Mouse (Mus musculus) liver, embryonic 15.5 days (tissue): ENCODE results near the gene Nme9. TPM values are rescaled to one million over a fixed set of nuclear protein-coding genes. Genes with fewer than 3 reads are reported as not detected.

Experiments
- ATAC-seq: fragments of 200-750 bp; cut with Nextera tagmentation; 2 replicates; pipeline ENCODE4 v1.8.0; 2017; ENCODE audit warnings: moderate number of reproducible peaks, mild to moderate bottlenecking, moderate library complexity; ENCODE audit not compliant: insufficient read depth
- H3K27ac ChIP-seq: fragments of 300-500 bp; sonication (generic); replicated peaks from 2 replicates; pipeline ENCODE4 v1.5.1; 2015; ENCODE audit warnings: mild to moderate bottlenecking, inconsistent platforms
- H3K27me3 ChIP-seq: fragments of 300-500 bp; sonication (generic); 2 replicates; pipeline ENCODE4 v1.6.1; 2015; ENCODE audit warnings: mild to moderate bottlenecking, inconsistent platforms
- H3K36me3 ChIP-seq: fragments of 300-500 bp; sonication (generic); replicated peaks from 2 replicates; pipeline ENCODE4 v1.6.1; 2015; ENCODE audit warnings: moderate library complexity, mild to moderate bottlenecking, inconsistent platforms
- H3K4me1 ChIP-seq: fragments of 300-500 bp; sonication (generic); replicated peaks from 2 replicates; pipeline ENCODE4 v1.6.1; 2015; ENCODE audit warnings: inconsistent platforms
- H3K4me2 ChIP-seq: fragments of 300-500 bp; sonication (generic); 2 replicates; pipeline ENCODE4 v1.6.1; 2015; ENCODE audit warnings: moderate library complexity, mild to moderate bottlenecking, inconsistent platforms
- H3K4me3 ChIP-seq: fragments of 300-500 bp; sonication (generic); replicated peaks from 2 replicates; pipeline ENCODE4 v1.5.1; 2015; ENCODE audit warnings: mild to moderate bottlenecking, inconsistent platforms
- H3K9ac ChIP-seq: fragments of 300-500 bp; sonication (generic); 2 replicates; pipeline ENCODE4 v1.6.1; 2015; ENCODE audit warnings: moderate library complexity, mild to moderate bottlenecking, inconsistent platforms
- H3K9me3 ChIP-seq: fragments of 300-500 bp; sonication (generic); replicated peaks from 2 replicates; pipeline ENCODE4 v1.6.1; 2016; ENCODE audit warnings: inconsistent platforms
- WGBS: fragments of 180-500 bp; shearing (Covaris S2); methylation state at CpG from one replicate; pipeline ENCODE4 v1.1.7; 2015; ENCODE audit warnings: mixed read lengths; ENCODE audit not compliant: insufficient replicate concordance; 5-methylcytosine and 5-hydroxymethylcytosine counted together
- polyA plus RNA-seq: library from polyadenylated mRNA; unstranded; fragments of >200 nt; fragmentation: Nextera tagmentation; extraction: Ambion mirVana; gene quantifications from 2 replicates; pipeline ENCODE4 v1.2.1, GENCODE M21; 2015

Gene Nme9
- polyA plus RNA-seq, 1 experiment from 2014 or later, result not detected

- Histone ChIP-seq H3K4me3 (peak within 1 kb of the TSS; percentile 62), H3K27me3 (peaks cover 60% of the 10 kb centered on the region), H3K4me2 (peak within 1 kb of the TSS; percentile 75), H3K9me3 (no peaks in the 10 kb centered on the region), H3K9ac (peak within 1 kb of the TSS; percentile 43), H3K27ac (no peak within 1 kb of the TSS), H3K36me3 (no peaks in the 10 kb centered on the region), H3K4me1 (peaks cover 25% of the 10 kb centered on the region)
- WGBS, result 16% methylated on average over 27 of the region's 27 CpGs
- ATAC-seq, result no peak
Observed at GRCm38 (mm10) chr9:99437031-99437764, 14.1 kb upstream of the Nme9 start, which contains the start of gene Mras. Gene Mras (minus strand): TSS chr9:99437381.

GRCm38 (mm10) chr9:99437781-99438565 is 13.3 kb upstream of the Nme9 start:
- Histone ChIP-seq H3K4me2 (no peak overlapping the region), H3K9ac (no peak overlapping the region), H3K36me3 (no peaks in the 10 kb centered on the region), H3K27ac (no peak overlapping the region), H3K27me3 (peaks cover 60% of the 10 kb centered on the region), H3K9me3 (no peaks in the 10 kb centered on the region), H3K4me3 (no peak overlapping the region), H3K4me1 (peaks cover 19% of the 10 kb centered on the region)
- WGBS, result 52% methylated on average over 12 of the region's 12 CpGs
- no peak for ATAC-seq

GRCm38 (mm10) chr9:99439064-99439463 is 12.2 kb upstream of the Nme9 start:
- no peaks in the 10 kb centered on the region for H3K9me3 ChIP-seq
- peaks cover 56% of the 10 kb centered on the region for H3K27me3 ChIP-seq
- ATAC-seq, result no peak
- H3K36me3 ChIP-seq, result no peaks in the 10 kb centered on the region
- no peak overlapping the region for H3K27ac ChIP-seq
- no peak overlapping the region for H3K4me3 ChIP-seq
- peaks cover 15% of the 10 kb centered on the region; the same call in 1 of the 2 replicates for H3K4me1 ChIP-seq
- WGBS, result 58% methylated on average over 8 of the region's 8 CpGs
- no peak overlapping the region for H3K9ac ChIP-seq
- H3K4me2 ChIP-seq, result no peak overlapping the region

- Histone ChIP-seq H3K4me1 (0 out of 2 replicates have a peak, but pooled peaks cover 8% of the 10 kb centered on the region), H3K27ac (no peak overlapping the region), H3K9me3 (no peaks in the 10 kb centered on the region), H3K9ac (no peak overlapping the region), H3K4me2 (no peak overlapping the region), H3K27me3 (peaks cover 38% of the 10 kb centered on the region), H3K36me3 (no peaks in the 10 kb centered on the region), H3K4me3 (no peak overlapping the region)
- 68% methylated on average over 5 of the region's 5 CpGs for WGBS
- no peak for ATAC-seq
Observed at GRCm38 (mm10) chr9:99440941-99441340, 10.3 kb upstream of the Nme9 start.

- no peak overlapping the region for H3K27ac ChIP-seq
- no peak overlapping the region for H3K4me3 ChIP-seq
- no peaks in the 10 kb centered on the region for H3K9me3 ChIP-seq
- no peak overlapping the region for H3K9ac ChIP-seq
- no peaks in the 10 kb centered on the region for H3K36me3 ChIP-seq
- no peak for ATAC-seq
- 0 out of 2 replicates have a peak, but pooled peaks cover 4% of the 10 kb centered on the region for H3K4me1 ChIP-seq
- H3K4me2 ChIP-seq, result no peak overlapping the region
- WGBS, result 68% methylated on average over 4 of the region's 4 CpGs
- H3K27me3 ChIP-seq, result peaks cover 29% of the 10 kb centered on the region
Observed at GRCm38 (mm10) chr9:99441647-99442433, 9.4 kb upstream of the Nme9 start.

- H3K9ac ChIP-seq, result no peak overlapping the region
- no peak overlapping the region for H3K4me3 ChIP-seq
- ATAC-seq, result no peak
- no peak overlapping the region for H3K4me2 ChIP-seq
- no peaks in the 10 kb centered on the region for H3K9me3 ChIP-seq
- WGBS, result 22% methylated on average over 8 of the region's 8 CpGs
- H3K27me3 ChIP-seq, result peaks cover under 1% of the 10 kb centered on the region; the same call in 1 of the 2 replicates
- no peaks in the 10 kb centered on the region for H3K4me1 ChIP-seq
- no peak overlapping the region for H3K27ac ChIP-seq
- H3K36me3 ChIP-seq, result no peaks in the 10 kb centered on the region
Observed at GRCm38 (mm10) chr9:99444590-99445178, 6.6 kb upstream of the Nme9 start.

- Histone ChIP-seq H3K9ac (no peak overlapping the region), H3K36me3 (no peaks in the 10 kb centered on the region), H3K4me2 (no peak overlapping the region), H3K4me1 (no peaks in the 10 kb centered on the region), H3K27me3 (peaks cover 10% of the 10 kb centered on the region), H3K9me3 (no peaks in the 10 kb centered on the region), H3K4me3 (no peak overlapping the region), H3K27ac (no peak overlapping the region)
- no peak for ATAC-seq
Observed at GRCm38 (mm10) chr9:99446259-99446658, 5.0 kb upstream of the Nme9 start.

GRCm38 (mm10) chr9:99447323-99447722 is 4.0 kb upstream of the Nme9 start:
- no peak for ATAC-seq

GRCm38 (mm10) chr9:99449886-99450647 is 1.2 kb upstream of the Nme9 start:
- Histone ChIP-seq H3K9ac (no peak overlapping the region), H3K36me3 (no peaks in the 10 kb centered on the region), H3K27me3 (peaks cover 27% of the 10 kb centered on the region), H3K4me2 (no peak overlapping the region), H3K4me1 (no peaks in the 10 kb centered on the region), H3K9me3 (no peaks in the 10 kb centered on the region), H3K27ac (no peak overlapping the region), H3K4me3 (no peak overlapping the region)
- no peak for ATAC-seq
- WGBS, result 28% methylated on average over 9 of the region's 9 CpGs

More at GRCm38 (mm10) chr9:99447323-99447722, 4.0 kb upstream of the Nme9 start:
- no peaks in the 10 kb centered on the region for H3K9me3 ChIP-seq
- H3K9ac ChIP-seq, result no peak overlapping the region
- H3K27me3 ChIP-seq, result peaks cover 20% of the 10 kb centered on the region
- H3K4me2 ChIP-seq, result no peak overlapping the region
- no peak overlapping the region for H3K4me3 ChIP-seq
- no peak overlapping the region for H3K27ac ChIP-seq
- H3K36me3 ChIP-seq, result no peaks in the 10 kb centered on the region
- WGBS, result 58% methylated on average over 3 of the region's 3 CpGs
- H3K4me1 ChIP-seq, result no peaks in the 10 kb centered on the region

- no peak overlapping the region for H3K9ac ChIP-seq
- peaks cover 27% of the 10 kb centered on the region for H3K27me3 ChIP-seq
- no peaks in the 10 kb centered on the region for H3K4me1 ChIP-seq
- no peak overlapping the region for H3K27ac ChIP-seq
- H3K4me3 ChIP-seq, result no peak overlapping the region
- WGBS, result 62% methylated on average over 4 of the region's 4 CpGs
- no peak overlapping the region for H3K4me2 ChIP-seq
- H3K36me3 ChIP-seq, result no peaks in the 10 kb centered on the region
- no peaks in the 10 kb centered on the region for H3K9me3 ChIP-seq
- no peak for ATAC-seq
Observed at GRCm38 (mm10) chr9:99454211-99454610, 2.9 kb downstream of the Nme9 start.
